Mouse (Mus musculus): ENCODE results near the gene Cela3a. TPM values are rescaled to one million over a fixed set of nuclear protein-coding genes. Genes with fewer than 3 reads are reported as not detected.
A peak's percentile ranks its signal among the peaks of the same experiment; 100 is the strongest.

Gene Cela3a
- polyA plus RNA-seq, 1 experiment from 2014 or later = not detected

- 87% methylated on average over 3 of the region's 3 CpGs for WGBS
- no peaks in the 10 kb centered on the region for H3K4me1 ChIP-seq
- ATAC-seq (ENCODE audit: low FRiP score, low read depth) = no peak
- no peaks in the 10 kb centered on the region for H3K36me3 ChIP-seq
- no peak overlapping the region for H3K4me2 ChIP-seq (replicated peaks)
- H3K27ac ChIP-seq = no peak overlapping the region
- no peak overlapping the region for H3K4me3 ChIP-seq
- H3K9me3 ChIP-seq = no peaks in the 10 kb centered on the region
- no peaks in the 10 kb centered on the region for H3K27me3 ChIP-seq (replicated peaks)
- no peak overlapping the region for H3K9ac ChIP-seq
These were observed 4.0 kb downstream of the Cela3a start for GRCm38 (mm10) chr4:137405571-137405970.

- no peak overlapping the region for H3K4me3 ChIP-seq
- 82% methylated on average over 15 of the region's 15 CpGs for WGBS
- 0 out of 2 replicates have a peak, but pooled peaks cover 4% of the 10 kb centered on the region for H3K9me3 ChIP-seq
- H3K27ac ChIP-seq = no peak overlapping the region
- no peaks in the 10 kb centered on the region for H3K36me3 ChIP-seq
- ATAC-seq (ENCODE audit: low FRiP score, low read depth) = no peak
- H3K27me3 ChIP-seq (replicated peaks) = no peaks in the 10 kb centered on the region
- H3K4me2 ChIP-seq (replicated peaks) = no peak overlapping the region
- H3K9ac ChIP-seq = no peak overlapping the region
- no peaks in the 10 kb centered on the region for H3K4me1 ChIP-seq
These were observed 12.7 kb downstream of the Cela3a start for GRCm38 (mm10) chr4:137396641-137397525.

GRCm38 (mm10) chr4:137393378-137394135 lies 16.0 kb downstream of the Cela3a start:
- no peak overlapping the region for H3K4me2 ChIP-seq (replicated peaks)
- ATAC-seq (ENCODE audit: low FRiP score, low read depth) = no peak
- WGBS = 68% methylated on average over 9 of the region's 9 CpGs
- peaks cover 6% of the 10 kb centered on the region; the same call in 1 of the 2 replicates for H3K4me1 ChIP-seq
- no peak overlapping the region for H3K4me3 ChIP-seq
- peak overlapping the region; percentile 4; the same call in 1 of the 2 replicates for H3K9ac ChIP-seq
- 0 out of 2 replicates have a peak, but pooled peaks cover 3% of the 10 kb centered on the region for H3K36me3 ChIP-seq
- H3K27me3 ChIP-seq (replicated peaks) = no peaks in the 10 kb centered on the region
- H3K27ac ChIP-seq = no peak overlapping the region
- 0 out of 2 replicates have a peak, but pooled peaks cover 4% of the 10 kb centered on the region for H3K9me3 ChIP-seq

GRCm38 (mm10) chr4:137392874-137393273 lies 16.7 kb downstream of the Cela3a start:
- no peak for ATAC-seq (ENCODE audit: low FRiP score, low read depth)
- Histone ChIP-seq H3K9ac (no peak overlapping the region), H3K4me2 (replicated peaks) (no peak overlapping the region), H3K27ac (no peak overlapping the region), H3K36me3 (0 out of 2 replicates have a peak, but pooled peaks cover 3% of the 10 kb centered on the region), H3K4me1 (peaks cover 6% of the 10 kb centered on the region; the same call in 1 of the 2 replicates), H3K4me3 (no peak overlapping the region), H3K27me3 (replicated peaks) (no peaks in the 10 kb centered on the region), H3K9me3 (0 out of 2 replicates have a peak, but pooled peaks cover 4% of the 10 kb centered on the region)
- WGBS = 89% methylated on average over 9 of the region's 9 CpGs

- H3K27me3 ChIP-seq (replicated peaks) = no peaks in the 10 kb centered on the region
- H3K4me1 ChIP-seq = peaks cover 16% of the 10 kb centered on the region; the same call in 1 of the 2 replicates
- 0 out of 2 replicates have a peak, but pooled peaks cover 3% of the 10 kb centered on the region for H3K36me3 ChIP-seq
- no peak overlapping the region for H3K4me3 ChIP-seq
- no peak for ATAC-seq (ENCODE audit: low FRiP score, low read depth)
- no peak overlapping the region for H3K4me2 ChIP-seq (replicated peaks)
- WGBS = 94% methylated on average over 3 of the region's 3 CpGs
- H3K27ac ChIP-seq = no peak overlapping the region
- H3K9me3 ChIP-seq = 0 out of 2 replicates have a peak, but pooled peaks cover 4% of the 10 kb centered on the region
- H3K9ac ChIP-seq = no peak overlapping the region
These were observed 18.3 kb downstream of the Cela3a start for GRCm38 (mm10) chr4:137391287-137391686.

GRCm38 (mm10) chr4:137390196-137390595 lies 19.4 kb downstream of the Cela3a start:
- H3K4me2 ChIP-seq (replicated peaks) = no peak overlapping the region
- H3K9ac ChIP-seq = no peak overlapping the region
- peaks cover 16% of the 10 kb centered on the region; the same call in 1 of the 2 replicates for H3K4me1 ChIP-seq
- no peaks in the 10 kb centered on the region for H3K27me3 ChIP-seq (replicated peaks)
- no peak overlapping the region for H3K27ac ChIP-seq
- no peak for ATAC-seq (ENCODE audit: low FRiP score, low read depth)
- no peaks in the 10 kb centered on the region for H3K9me3 ChIP-seq
- 89% methylated on average over 4 of the region's 4 CpGs for WGBS
- H3K4me3 ChIP-seq = no peak overlapping the region
- 0 out of 2 replicates have a peak, but pooled peaks cover 3% of the 10 kb centered on the region for H3K36me3 ChIP-seq

GRCm38 (mm10) chr4:137388983-137389382 lies 20.6 kb downstream of the Cela3a start:
- ATAC-seq (ENCODE audit: low FRiP score, low read depth) = no peak
- Histone ChIP-seq H3K4me1 (peaks cover 16% of the 10 kb centered on the region; the same call in 1 of the 2 replicates), H3K27ac (no peak overlapping the region), H3K27me3 (replicated peaks) (no peaks in the 10 kb centered on the region), H3K9me3 (no peaks in the 10 kb centered on the region), H3K4me2 (replicated peaks) (peak overlapping the region; percentile 85), H3K9ac (0 out of 2 replicates have a peak overlapping the region, but pooled peaks have one; percentile 78), H3K36me3 (0 out of 2 replicates have a peak, but pooled peaks cover 3% of the 10 kb centered on the region), H3K4me3 (peak overlapping the region; percentile 83)
- WGBS = 49% methylated on average over 6 of the region's 6 CpGs

GRCm38 (mm10) chr4:137388059-137388794 lies 21.4 kb downstream of the Cela3a start:
- Histone ChIP-seq H3K4me1 (peaks cover 16% of the 10 kb centered on the region; the same call in 1 of the 2 replicates), H3K27ac (peak overlapping the region; percentile 72), H3K36me3 (0 out of 2 replicates have a peak, but pooled peaks cover 3% of the 10 kb centered on the region), H3K4me3 (peak overlapping the region; percentile 83), H3K4me2 (replicated peaks) (peak overlapping the region; percentile 85), H3K9ac (peak overlapping the region; percentile 78), H3K9me3 (no peaks in the 10 kb centered on the region), H3K27me3 (replicated peaks) (no peaks in the 10 kb centered on the region)
- peak; percentile 90 for ATAC-seq (ENCODE audit: low FRiP score, low read depth)
- under 1% methylated on average over 46 of the region's 46 CpGs for WGBS

GRCm38 (mm10) chr4:137387482-137388058 lies 22.0 kb downstream of the Cela3a start:
- ATAC-seq (ENCODE audit: low FRiP score, low read depth) = no peak; the same call in 1 of the 2 replicates
- Histone ChIP-seq H3K9me3 (no peaks in the 10 kb centered on the region), H3K4me1 (peaks cover 16% of the 10 kb centered on the region; the same call in 1 of the 2 replicates), H3K9ac (peak overlapping the region; percentile 78), H3K27ac (peak overlapping the region; percentile 72), H3K4me3 (peak overlapping the region; percentile 83), H3K27me3 (replicated peaks) (no peaks in the 10 kb centered on the region), H3K36me3 (0 out of 2 replicates have a peak, but pooled peaks cover 3% of the 10 kb centered on the region), H3K4me2 (replicated peaks) (peak overlapping the region; percentile 85)
- WGBS = 2% methylated on average over 20 of the region's 20 CpGs

GRCm38 (mm10) chr4:137380702-137381605 lies 28.6 kb downstream of the Cela3a start:
- 29% methylated on average over 15 of the region's 16 CpGs for WGBS
- Histone ChIP-seq H3K9ac (no peak overlapping the region), H3K27me3 (replicated peaks) (no peaks in the 10 kb centered on the region), H3K9me3 (no peaks in the 10 kb centered on the region), H3K36me3 (no peaks in the 10 kb centered on the region), H3K4me3 (no peak overlapping the region), H3K4me1 (no peaks in the 10 kb centered on the region; the same call in 1 of the 2 replicates), H3K4me2 (replicated peaks) (0 out of 2 replicates have a peak overlapping the region, but pooled peaks have one; percentile 9), H3K27ac (no peak overlapping the region)
- ATAC-seq (ENCODE audit: low FRiP score, low read depth) = no peak
